Mouse (Mus musculus): ENCODE results near the gene Fam89b. TPM values are rescaled to one million over a fixed set of nuclear protein-coding genes. Genes with fewer than 3 reads are reported as not detected.

Gene Fam89b
- polyA plus RNA-seq, 1 experiment from 2014 or later, result 92.9 TPM

DNA sequence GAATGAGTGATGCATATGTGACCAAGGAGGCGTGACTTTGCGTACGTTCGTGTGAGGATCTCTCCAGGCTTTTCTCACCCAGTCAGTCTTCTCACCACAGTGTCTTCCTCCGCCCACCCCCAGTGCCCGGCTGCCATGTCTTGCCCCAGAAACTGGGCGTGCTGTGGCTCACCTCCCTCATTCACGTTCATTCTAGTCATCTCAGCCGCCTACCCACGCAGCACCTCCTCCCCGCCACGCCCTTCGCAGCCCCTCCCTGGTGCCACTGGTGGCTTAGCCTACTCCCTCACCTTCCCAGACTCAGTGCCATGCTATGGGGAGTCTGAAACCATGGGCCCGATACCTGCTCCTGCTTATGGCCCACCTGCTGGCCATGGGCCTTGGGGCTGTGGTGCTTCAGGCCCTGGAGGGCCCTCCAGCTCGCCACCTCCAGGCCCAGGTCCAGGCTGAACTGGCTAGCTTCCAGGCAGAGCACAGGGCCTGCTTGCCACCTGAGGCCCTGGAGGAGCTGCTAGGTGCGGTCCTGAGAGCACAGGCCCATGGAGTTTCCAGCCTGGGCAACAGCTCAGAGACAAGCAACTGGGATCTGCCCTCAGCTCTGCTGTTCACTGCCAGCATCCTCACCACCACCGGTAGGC, 25.2 kb downstream of the Fam89b start, which contains the start of gene Kcnk7:
Gene Kcnk7, plus strand, starts transcription at position 205 of the 638 bp plus-strand sequence.
- Histone ChIP-seq H3K36me3 (ENCODE audit: control insufficient read depth, insufficient read depth, low read length) (peaks cover 38% of the 10 kb centered on the region), H3K4me2 (ENCODE audit: low read depth, low read length) (no peak within 1 kb of the TSS), H3K9ac (ENCODE audit: low read length) (peak within 1 kb of the TSS; percentile 36), H3K27ac (ENCODE audit: low read length) (peak within 1 kb of the TSS; percentile 36), H3K27me3 (ENCODE audit: control insufficient read depth, insufficient read depth, low read depth, low read length) (no peaks in the 10 kb centered on the region), H3K9me3 (ENCODE audit: control insufficient read depth, low read length) (no peaks in the 10 kb centered on the region), H3K4me3 (ENCODE audit: low read length) (no peak within 1 kb of the TSS), H3K4me1 (replicated peaks; ENCODE audit: control insufficient read depth, insufficient read depth, low read length) (peaks cover 15% of the 10 kb centered on the region)
- ATAC-seq (ENCODE audit: low read depth), result peak; percentile 37
- 60% methylated on average over 17 of the region's 17 CpGs for WGBS

DNA sequence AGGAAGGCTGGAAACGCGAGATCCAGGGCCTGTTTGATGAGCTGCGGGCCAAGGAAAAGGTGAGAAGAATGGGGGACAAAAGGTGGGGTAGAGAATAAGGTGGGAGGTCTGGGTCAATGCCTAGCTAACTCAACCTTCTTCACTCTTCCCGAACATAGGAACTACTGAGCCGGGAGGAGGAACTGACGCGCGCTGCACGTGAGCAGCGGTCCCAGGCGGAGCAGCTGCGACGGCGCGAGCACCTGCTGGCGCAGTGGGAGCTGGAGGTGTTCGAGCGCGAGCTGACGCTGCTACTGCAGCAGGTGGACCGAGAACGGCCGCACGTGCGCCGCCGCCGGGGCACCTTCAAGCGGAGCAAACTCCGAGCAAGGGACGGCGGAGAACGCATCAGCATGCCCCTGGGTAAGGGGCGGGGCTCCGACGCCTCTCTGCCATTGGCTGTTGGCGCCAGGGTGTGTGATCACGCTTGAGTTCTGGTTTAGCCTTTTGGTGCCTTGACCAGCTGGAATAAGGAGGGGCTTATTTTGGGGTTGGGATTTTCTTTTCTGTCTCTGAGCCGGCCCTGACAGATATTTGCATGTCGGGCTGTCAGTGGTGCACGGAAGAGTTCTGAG, 33.5 kb downstream of the Fam89b start:
- 40% methylated on average over 41 of the region's 41 CpGs for WGBS
- Histone ChIP-seq H3K9ac (ENCODE audit: low read length) (no peak overlapping the region), H3K4me1 (replicated peaks; ENCODE audit: control insufficient read depth, insufficient read depth, low read length) (peaks cover 12% of the 10 kb centered on the region), H3K4me3 (ENCODE audit: low read length) (no peak overlapping the region), H3K4me2 (ENCODE audit: low read depth, low read length) (no peak overlapping the region), H3K27ac (ENCODE audit: low read length) (no peak overlapping the region), H3K36me3 (ENCODE audit: control insufficient read depth, insufficient read depth, low read length) (peaks cover 54% of the 10 kb centered on the region), H3K9me3 (ENCODE audit: control insufficient read depth, low read length) (no peaks in the 10 kb centered on the region), H3K27me3 (ENCODE audit: control insufficient read depth, insufficient read depth, low read depth, low read length) (no peaks in the 10 kb centered on the region)
- no peak for ATAC-seq (ENCODE audit: low read depth)

DNA sequence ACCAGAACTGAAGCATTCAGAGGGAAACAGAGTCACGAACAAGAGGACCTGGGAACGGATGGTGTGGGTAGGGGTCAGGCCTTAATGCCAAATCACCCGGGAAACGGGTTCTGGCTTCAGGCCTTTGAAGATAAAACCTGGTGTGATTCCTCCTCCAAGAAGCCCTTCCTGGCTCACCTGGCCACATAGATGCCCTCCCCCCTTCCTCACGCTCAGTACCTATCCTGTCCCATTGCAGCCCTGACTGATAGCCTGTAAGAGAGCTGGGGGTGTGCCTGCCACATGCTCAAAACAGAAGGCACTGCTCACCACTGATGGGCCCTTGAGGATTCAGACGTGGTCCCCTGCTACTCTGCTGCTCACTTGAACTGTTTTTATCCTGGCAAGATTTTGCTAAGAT, 35.7 kb downstream of the Fam89b start:
- H3K27ac ChIP-seq (ENCODE audit: low read length), result no peak overlapping the region
- H3K4me3 ChIP-seq (ENCODE audit: low read length), result peak overlapping the region; percentile 1; the same call in 1 of the 2 replicates
- no peak for ATAC-seq (ENCODE audit: low read depth)
- no peaks in the 10 kb centered on the region for H3K9me3 ChIP-seq (ENCODE audit: control insufficient read depth, low read length)
- peak overlapping the region; percentile 86; the same call in 1 of the 2 replicates for H3K4me2 ChIP-seq (ENCODE audit: low read depth, low read length)
- H3K27me3 ChIP-seq (ENCODE audit: control insufficient read depth, insufficient read depth, low read depth, low read length), result no peaks in the 10 kb centered on the region
- H3K36me3 ChIP-seq (ENCODE audit: control insufficient read depth, insufficient read depth, low read length), result peaks cover 39% of the 10 kb centered on the region
- peaks cover 21% of the 10 kb centered on the region for H3K4me1 ChIP-seq (replicated peaks; ENCODE audit: control insufficient read depth, insufficient read depth, low read length)
- H3K9ac ChIP-seq (ENCODE audit: low read length), result peak overlapping the region; percentile 12; the same call in 1 of the 2 replicates
- 78% methylated on average over 6 of the region's 6 CpGs for WGBS

DNA sequence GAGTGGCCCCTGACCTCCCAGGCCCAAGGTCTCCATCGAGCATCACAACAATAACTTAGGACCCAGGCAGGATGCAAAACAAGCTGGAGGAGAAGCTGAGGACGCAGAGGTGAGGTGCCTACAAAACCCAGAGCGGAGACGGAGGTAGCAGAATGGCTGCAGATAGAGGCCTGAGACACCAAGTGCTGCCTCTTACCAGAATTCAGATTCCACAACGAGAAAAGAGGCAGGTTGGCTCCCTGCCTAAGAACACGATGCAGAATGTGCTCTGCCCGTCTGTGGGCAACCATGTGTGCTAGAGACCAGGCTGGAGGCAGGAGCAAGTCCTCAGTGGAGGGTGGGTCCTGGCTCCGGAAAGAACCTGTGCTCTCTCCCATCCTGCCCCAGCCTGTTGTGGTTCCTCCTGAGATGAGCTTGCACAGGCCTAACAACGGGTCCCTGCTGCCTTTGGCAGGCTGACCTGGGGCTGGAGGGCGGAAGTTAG, 36.5 kb downstream of the Fam89b start:
- Histone ChIP-seq H3K27me3 (ENCODE audit: control insufficient read depth, insufficient read depth, low read depth, low read length) (no peaks in the 10 kb centered on the region), H3K4me2 (ENCODE audit: low read depth, low read length) (peak overlapping the region; percentile 86), H3K9ac (ENCODE audit: low read length) (peak overlapping the region; percentile 90), H3K9me3 (ENCODE audit: control insufficient read depth, low read length) (no peaks in the 10 kb centered on the region), H3K4me1 (replicated peaks; ENCODE audit: control insufficient read depth, insufficient read depth, low read length) (peaks cover 21% of the 10 kb centered on the region), H3K4me3 (ENCODE audit: low read length) (peak overlapping the region; percentile 87), H3K36me3 (ENCODE audit: control insufficient read depth, insufficient read depth, low read length) (peaks cover 32% of the 10 kb centered on the region), H3K27ac (ENCODE audit: low read length) (peak overlapping the region; percentile 48)
- ATAC-seq (ENCODE audit: low read depth), result no peak
- WGBS, result 65% methylated on average over 10 of the region's 10 CpGs

DNA sequence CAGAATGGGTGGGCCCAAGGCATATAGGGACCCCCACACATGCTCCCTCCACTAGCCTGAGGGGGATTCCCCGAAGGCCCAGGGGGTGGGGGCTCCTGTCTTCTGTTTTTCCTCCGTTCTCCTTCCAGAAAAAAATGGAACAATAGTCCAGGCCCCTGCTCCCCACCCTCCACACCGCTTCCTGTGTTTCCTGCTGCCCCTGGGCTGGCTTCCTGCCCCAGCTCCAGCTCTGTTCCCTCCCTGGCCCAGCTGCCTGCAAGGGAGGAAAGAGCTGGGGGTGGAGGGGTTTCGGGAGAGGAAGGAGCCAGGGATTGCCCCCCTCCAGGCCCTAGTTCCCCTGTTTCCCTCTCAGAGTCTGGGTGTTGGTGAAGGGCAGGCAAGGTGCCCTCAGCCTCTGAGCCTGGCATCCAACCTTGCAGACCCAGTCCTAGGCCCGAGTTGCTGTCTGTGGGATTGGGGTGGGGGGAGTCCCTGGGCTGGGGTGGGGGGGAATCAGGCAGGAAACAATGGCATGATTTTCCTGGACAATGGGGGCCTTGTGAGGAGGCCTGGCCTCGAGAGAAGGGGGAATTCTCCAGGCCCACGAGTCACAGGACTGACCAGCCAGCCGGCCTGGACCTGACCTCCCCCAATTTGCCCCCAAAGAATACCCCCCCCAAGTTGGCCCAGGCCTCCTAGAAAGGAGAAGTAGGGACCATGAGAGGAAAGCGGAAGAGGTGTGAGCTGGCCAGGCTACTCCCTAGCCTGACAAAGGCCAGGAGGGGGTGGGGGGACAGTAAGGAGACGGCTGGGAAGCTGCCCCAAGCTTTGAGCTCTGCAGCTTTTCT, 37.2 kb downstream of the Fam89b start:
- H3K27ac ChIP-seq (ENCODE audit: low read length), result peak overlapping the region; percentile 72
- H3K4me1 ChIP-seq (replicated peaks; ENCODE audit: control insufficient read depth, insufficient read depth, low read length), result peaks cover 27% of the 10 kb centered on the region
- H3K36me3 ChIP-seq (ENCODE audit: control insufficient read depth, insufficient read depth, low read length), result peaks cover 27% of the 10 kb centered on the region
- no peaks in the 10 kb centered on the region for H3K27me3 ChIP-seq (ENCODE audit: control insufficient read depth, insufficient read depth, low read depth, low read length)
- WGBS, result 51% methylated on average over 10 of the region's 10 CpGs
- H3K4me2 ChIP-seq (ENCODE audit: low read depth, low read length), result peak overlapping the region; percentile 86
- ATAC-seq (ENCODE audit: low read depth), result peak; percentile 24
- peak overlapping the region; percentile 90 for H3K9ac ChIP-seq (ENCODE audit: low read length)
- H3K4me3 ChIP-seq (ENCODE audit: low read length), result peak overlapping the region; percentile 87
- no peaks in the 10 kb centered on the region for H3K9me3 ChIP-seq (ENCODE audit: control insufficient read depth, low read length)

DNA sequence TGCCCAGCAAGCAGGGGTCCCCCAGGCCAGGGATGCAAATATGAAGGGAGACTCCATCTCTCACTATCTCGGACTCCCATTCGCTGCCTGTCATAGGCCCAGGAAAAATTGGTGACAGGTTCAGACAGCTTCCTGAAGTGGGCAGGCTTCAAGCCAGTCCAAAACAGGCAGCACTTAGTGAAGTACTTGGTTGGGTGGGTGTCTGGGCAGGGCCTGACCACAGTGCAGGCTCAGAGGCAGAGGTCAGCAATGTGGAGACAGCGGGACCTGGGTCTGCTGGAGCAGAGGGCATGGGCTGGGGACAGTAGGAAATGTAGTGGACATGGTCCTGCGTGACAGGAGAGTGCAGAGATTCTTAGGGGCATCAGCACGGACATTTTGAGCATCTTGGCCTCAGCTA, 37.9 kb downstream of the Fam89b start:
- Histone ChIP-seq H3K9me3 (ENCODE audit: control insufficient read depth, low read length) (no peaks in the 10 kb centered on the region), H3K4me3 (ENCODE audit: low read length) (peak overlapping the region; percentile 87), H3K9ac (ENCODE audit: low read length) (peak overlapping the region; percentile 90), H3K4me2 (ENCODE audit: low read depth, low read length) (peak overlapping the region; percentile 86), H3K4me1 (replicated peaks; ENCODE audit: control insufficient read depth, insufficient read depth, low read length) (peaks cover 29% of the 10 kb centered on the region), H3K27ac (ENCODE audit: low read length) (peak overlapping the region; percentile 72), H3K36me3 (ENCODE audit: control insufficient read depth, insufficient read depth, low read length) (peaks cover 20% of the 10 kb centered on the region), H3K27me3 (ENCODE audit: control insufficient read depth, insufficient read depth, low read depth, low read length) (no peaks in the 10 kb centered on the region)
- 68% methylated on average over 5 of the region's 5 CpGs for WGBS
- no peak for ATAC-seq (ENCODE audit: low read depth)

DNA sequence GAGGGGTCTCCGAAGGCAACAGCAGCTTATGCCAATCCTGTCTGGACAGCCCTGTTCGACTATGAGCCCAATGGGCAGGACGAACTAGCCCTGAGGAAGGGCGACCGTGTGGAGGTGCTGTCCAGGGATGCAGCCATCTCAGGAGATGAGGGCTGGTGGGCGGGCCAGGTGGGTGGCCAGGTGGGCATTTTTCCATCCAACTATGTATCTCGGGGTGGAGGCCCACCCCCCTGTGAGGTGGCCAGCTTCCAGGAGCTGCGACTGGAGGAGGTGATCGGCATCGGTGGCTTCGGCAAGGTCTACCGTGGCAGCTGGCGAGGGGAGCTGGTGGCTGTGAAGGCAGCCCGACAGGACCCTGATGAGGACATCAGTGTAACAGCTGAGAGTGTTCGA, 39.1 kb downstream of the Fam89b start:
- H3K4me3 ChIP-seq (ENCODE audit: low read length), result peak overlapping the region; percentile 87
- peak overlapping the region; percentile 94 for H3K27ac ChIP-seq (ENCODE audit: low read length)
- peak overlapping the region; percentile 90 for H3K9ac ChIP-seq (ENCODE audit: low read length)
- ATAC-seq (ENCODE audit: low read depth), result no peak
- H3K27me3 ChIP-seq (ENCODE audit: control insufficient read depth, insufficient read depth, low read depth, low read length), result no peaks in the 10 kb centered on the region
- peaks cover 20% of the 10 kb centered on the region for H3K36me3 ChIP-seq (ENCODE audit: control insufficient read depth, insufficient read depth, low read length)
- peaks cover 29% of the 10 kb centered on the region for H3K4me1 ChIP-seq (replicated peaks; ENCODE audit: control insufficient read depth, insufficient read depth, low read length)
- 40% methylated on average over 15 of the region's 15 CpGs for WGBS
- H3K4me2 ChIP-seq (ENCODE audit: low read depth, low read length), result peak overlapping the region; percentile 86
- no peaks in the 10 kb centered on the region for H3K9me3 ChIP-seq (ENCODE audit: control insufficient read depth, low read length)

DNA sequence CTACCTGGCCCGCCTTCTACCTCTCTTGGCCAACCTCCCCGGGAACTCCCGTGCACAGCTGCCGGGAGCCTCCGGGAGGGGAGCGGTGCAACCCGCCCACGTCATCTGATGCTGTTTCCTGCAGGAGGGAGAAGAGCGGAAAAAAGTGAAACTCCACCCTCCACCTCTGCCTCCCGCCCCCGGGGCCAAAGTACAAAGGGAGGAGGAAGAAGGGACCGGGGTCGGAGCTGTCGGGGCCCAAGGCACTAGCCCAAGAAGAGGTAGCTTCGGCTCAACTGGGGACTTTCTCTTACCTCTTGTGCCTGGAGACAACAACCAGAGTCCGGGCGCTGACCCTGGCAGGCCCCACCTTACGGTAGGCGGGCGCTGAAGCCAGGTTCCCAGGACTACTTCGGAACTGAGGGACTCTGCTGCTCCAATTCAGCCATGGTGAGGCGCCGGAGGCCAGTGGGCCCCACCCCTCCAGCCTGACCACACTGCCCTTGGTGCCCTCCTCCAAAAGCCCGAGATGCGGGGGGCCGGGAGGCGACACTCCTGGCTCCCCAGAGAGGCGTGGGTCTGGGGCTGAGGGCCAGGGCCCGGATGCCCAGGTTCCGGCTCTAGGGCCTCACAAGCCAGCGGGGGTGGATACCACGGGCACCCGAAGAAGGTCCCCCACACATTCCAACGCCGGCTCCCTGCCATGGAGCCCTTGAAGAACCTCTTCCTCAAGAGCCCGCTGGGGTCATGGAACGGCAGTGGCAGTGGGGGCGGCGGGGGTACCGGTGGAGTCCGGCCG, 39.7 kb downstream of the Fam89b start:
- Histone ChIP-seq H3K4me2 (ENCODE audit: low read depth, low read length) (peak overlapping the region; percentile 86), H3K27me3 (ENCODE audit: control insufficient read depth, insufficient read depth, low read depth, low read length) (no peaks in the 10 kb centered on the region), H3K36me3 (ENCODE audit: control insufficient read depth, insufficient read depth, low read length) (peaks cover 20% of the 10 kb centered on the region), H3K9ac (ENCODE audit: low read length) (peak overlapping the region; percentile 90), H3K27ac (ENCODE audit: low read length) (peak overlapping the region; percentile 94), H3K4me1 (replicated peaks; ENCODE audit: control insufficient read depth, insufficient read depth, low read length) (peaks cover 29% of the 10 kb centered on the region), H3K4me3 (ENCODE audit: low read length) (peak overlapping the region; percentile 87), H3K9me3 (ENCODE audit: control insufficient read depth, low read length) (no peaks in the 10 kb centered on the region)
- WGBS, result 3% methylated on average over 42 of the region's 42 CpGs
- ATAC-seq (ENCODE audit: low read depth), result peak; percentile 73
